Mouse (Mus musculus): ENCODE data around the gene Samsn1. TPM values are rescaled to one million over a fixed set of nuclear protein-coding genes. Genes with fewer than 3 reads are reported as not detected.

Gene Samsn1
- 1.6 and 1.8 TPM in 2 replicates for polyA plus RNA-seq (2015; fragmentation: Nextera tagmentation; extraction: Ambion mirVana)

GRCm38 (mm10) chr16:76022181-76022580 lies at the start of gene Samsn1:
TSS of gene Samsn1 (minus strand) at chr16:76022281.
- Histone ChIP-seq H3K27ac (replicated peaks) (no peak within 1 kb of the TSS), H3K27me3 (no peaks in the 10 kb centered on the region), H3K9me3 (no peaks in the 10 kb centered on the region), H3K4me1 (replicated peaks) (no peaks in the 10 kb centered on the region), H3K9ac (no peak within 1 kb of the TSS), H3K4me2 (no peak within 1 kb of the TSS), H3K4me3 (no peak within 1 kb of the TSS), H3K36me3 (no peaks in the 10 kb centered on the region)
- WGBS: 78% methylated on average over 7 of the region's 7 CpGs
- ATAC-seq (ENCODE audit: low FRiP score, low read depth): no peak

GRCm38 (mm10) chr16:76066082-76066635 lies 44.1 kb upstream of the Samsn1 start:
- no peaks in the 10 kb centered on the region for H3K9me3 ChIP-seq
- H3K36me3 ChIP-seq: no peaks in the 10 kb centered on the region
- H3K9ac ChIP-seq: no peak overlapping the region
- H3K4me1 ChIP-seq (replicated peaks): no peaks in the 10 kb centered on the region
- H3K4me3 ChIP-seq: no peak overlapping the region
- no peak overlapping the region for H3K27ac ChIP-seq (replicated peaks)
- H3K4me2 ChIP-seq: no peak overlapping the region
- ATAC-seq (ENCODE audit: low FRiP score, low read depth): no peak
- no peaks in the 10 kb centered on the region for H3K27me3 ChIP-seq
- 90% methylated on average over 14 of the region's 14 CpGs for WGBS

- 93% methylated on average over 7 of the region's 7 CpGs for WGBS
- H3K9me3 ChIP-seq: no peaks in the 10 kb centered on the region
- H3K4me1 ChIP-seq (replicated peaks): no peaks in the 10 kb centered on the region
- no peak overlapping the region for H3K27ac ChIP-seq (replicated peaks)
- no peaks in the 10 kb centered on the region for H3K36me3 ChIP-seq
- H3K9ac ChIP-seq: no peak overlapping the region
- no peak for ATAC-seq (ENCODE audit: low FRiP score, low read depth)
- no peak overlapping the region for H3K4me2 ChIP-seq
- H3K4me3 ChIP-seq: no peak overlapping the region
- no peaks in the 10 kb centered on the region for H3K27me3 ChIP-seq
These were observed 32.9 kb upstream of the Samsn1 start for GRCm38 (mm10) chr16:76054976-76055375.

- Histone ChIP-seq H3K4me3 (no peak overlapping the region), H3K27ac (replicated peaks) (no peak overlapping the region), H3K36me3 (no peaks in the 10 kb centered on the region), H3K4me2 (no peak overlapping the region), H3K9ac (no peak overlapping the region), H3K4me1 (replicated peaks) (no peaks in the 10 kb centered on the region), H3K27me3 (no peaks in the 10 kb centered on the region), H3K9me3 (no peaks in the 10 kb centered on the region)
- 82% methylated on average over 4 of the region's 4 CpGs for WGBS
- ATAC-seq (ENCODE audit: low FRiP score, low read depth): no peak
These were observed 32.0 kb upstream of the Samsn1 start for GRCm38 (mm10) chr16:76054079-76054478.

- H3K27ac ChIP-seq (replicated peaks): no peak overlapping the region
- H3K36me3 ChIP-seq: no peaks in the 10 kb centered on the region
- H3K4me3 ChIP-seq: no peak overlapping the region
- H3K9me3 ChIP-seq: no peaks in the 10 kb centered on the region
- ATAC-seq (ENCODE audit: low FRiP score, low read depth): no peak
- H3K4me2 ChIP-seq: no peak overlapping the region
- WGBS: 91% methylated on average over 8 of the region's 8 CpGs
- no peaks in the 10 kb centered on the region for H3K27me3 ChIP-seq
- no peak overlapping the region for H3K9ac ChIP-seq
- no peaks in the 10 kb centered on the region for H3K4me1 ChIP-seq (replicated peaks)
These were observed 31.5 kb upstream of the Samsn1 start for GRCm38 (mm10) chr16:76053537-76053936.

- no peak overlapping the region for H3K9ac ChIP-seq
- H3K9me3 ChIP-seq: no peaks in the 10 kb centered on the region
- no peaks in the 10 kb centered on the region for H3K4me1 ChIP-seq (replicated peaks)
- 69% methylated on average over 3 of the region's 3 CpGs for WGBS
- no peak overlapping the region for H3K27ac ChIP-seq (replicated peaks)
- no peak overlapping the region for H3K4me2 ChIP-seq
- no peaks in the 10 kb centered on the region for H3K27me3 ChIP-seq
- ATAC-seq (ENCODE audit: low FRiP score, low read depth): no peak
- H3K36me3 ChIP-seq: no peaks in the 10 kb centered on the region
- no peak overlapping the region for H3K4me3 ChIP-seq
These were observed 25.0 kb upstream of the Samsn1 start for GRCm38 (mm10) chr16:76047066-76047465.

- Histone ChIP-seq H3K36me3 (no peaks in the 10 kb centered on the region), H3K27ac (replicated peaks) (no peak overlapping the region), H3K9me3 (no peaks in the 10 kb centered on the region), H3K27me3 (no peaks in the 10 kb centered on the region), H3K4me2 (no peak overlapping the region), H3K4me3 (no peak overlapping the region), H3K4me1 (replicated peaks) (no peaks in the 10 kb centered on the region), H3K9ac (no peak overlapping the region)
- 89% methylated on average over 6 of the region's 6 CpGs for WGBS
- ATAC-seq (ENCODE audit: low FRiP score, low read depth): no peak
These were observed 18.4 kb upstream of the Samsn1 start for GRCm38 (mm10) chr16:76040319-76040945.

- Histone ChIP-seq H3K4me2 (no peak overlapping the region), H3K27ac (replicated peaks) (no peak overlapping the region), H3K27me3 (no peaks in the 10 kb centered on the region), H3K9ac (no peak overlapping the region), H3K4me3 (no peak overlapping the region), H3K4me1 (replicated peaks) (no peaks in the 10 kb centered on the region), H3K36me3 (no peaks in the 10 kb centered on the region), H3K9me3 (no peaks in the 10 kb centered on the region)
- 49% methylated on average over 1 of the region's 1 CpGs for WGBS
- ATAC-seq (ENCODE audit: low FRiP score, low read depth): no peak
These were observed 2.9 kb downstream of the Samsn1 start for GRCm38 (mm10) chr16:76019164-76019563.

- Histone ChIP-seq H3K4me1 (replicated peaks) (0 out of 2 replicates have a peak, but pooled peaks cover 3% of the 10 kb centered on the region), H3K27ac (replicated peaks) (no peak overlapping the region), H3K9ac (no peak overlapping the region), H3K9me3 (no peaks in the 10 kb centered on the region), H3K27me3 (no peaks in the 10 kb centered on the region), H3K4me3 (no peak overlapping the region), H3K4me2 (no peak overlapping the region), H3K36me3 (no peaks in the 10 kb centered on the region)
- WGBS: 92% methylated on average over 9 of the region's 9 CpGs
- no peak for ATAC-seq (ENCODE audit: low FRiP score, low read depth)
These were observed 18.2 kb downstream of the Samsn1 start for GRCm38 (mm10) chr16:76003812-76004389.

- Histone ChIP-seq H3K9ac (no peak overlapping the region), H3K36me3 (no peaks in the 10 kb centered on the region), H3K4me2 (no peak overlapping the region), H3K27me3 (no peaks in the 10 kb centered on the region), H3K4me3 (no peak overlapping the region), H3K9me3 (no peaks in the 10 kb centered on the region), H3K4me1 (replicated peaks) (0 out of 2 replicates have a peak, but pooled peaks cover 3% of the 10 kb centered on the region), H3K27ac (replicated peaks) (no peak overlapping the region)
- WGBS: over 99% methylated on average over 3 of the region's 3 CpGs
- ATAC-seq (ENCODE audit: low FRiP score, low read depth): no peak
These were observed 19.1 kb downstream of the Samsn1 start for GRCm38 (mm10) chr16:76002870-76003572.

- H3K36me3 ChIP-seq: no peaks in the 10 kb centered on the region
- H3K4me3 ChIP-seq: no peak overlapping the region
- 0 out of 2 replicates have a peak, but pooled peaks cover 3% of the 10 kb centered on the region for H3K4me1 ChIP-seq (replicated peaks)
- WGBS: 88% methylated on average over 12 of the region's 12 CpGs
- H3K9ac ChIP-seq: no peak overlapping the region
- no peaks in the 10 kb centered on the region for H3K27me3 ChIP-seq
- ATAC-seq (ENCODE audit: low FRiP score, low read depth): no peak
- H3K27ac ChIP-seq (replicated peaks): no peak overlapping the region
- H3K4me2 ChIP-seq: no peak overlapping the region
- no peaks in the 10 kb centered on the region for H3K9me3 ChIP-seq
These were observed 19.8 kb downstream of the Samsn1 start for GRCm38 (mm10) chr16:76002287-76002686.

GRCm38 (mm10) chr16:76001788-76002187 lies 20.3 kb downstream of the Samsn1 start:
- no peaks in the 10 kb centered on the region for H3K9me3 ChIP-seq
- no peak overlapping the region for H3K9ac ChIP-seq
- H3K36me3 ChIP-seq: no peaks in the 10 kb centered on the region
- 62% methylated on average over 6 of the region's 6 CpGs for WGBS
- 0 out of 2 replicates have a peak, but pooled peaks cover 3% of the 10 kb centered on the region for H3K4me1 ChIP-seq (replicated peaks)
- no peak overlapping the region for H3K27ac ChIP-seq (replicated peaks)
- no peak for ATAC-seq (ENCODE audit: low FRiP score, low read depth)
- no peaks in the 10 kb centered on the region for H3K27me3 ChIP-seq
- no peak overlapping the region for H3K4me3 ChIP-seq
- no peak overlapping the region for H3K4me2 ChIP-seq
